Mouse (Mus musculus): ENCODE measurements around the gene Zzz3. TPM values are rescaled to one million over a fixed set of nuclear protein-coding genes. Genes with fewer than 3 reads are reported as not detected.

Gene Zzz3
- polyA plus RNA-seq, 1 experiment from 2014 or later = 68.6 TPM

DNA sequence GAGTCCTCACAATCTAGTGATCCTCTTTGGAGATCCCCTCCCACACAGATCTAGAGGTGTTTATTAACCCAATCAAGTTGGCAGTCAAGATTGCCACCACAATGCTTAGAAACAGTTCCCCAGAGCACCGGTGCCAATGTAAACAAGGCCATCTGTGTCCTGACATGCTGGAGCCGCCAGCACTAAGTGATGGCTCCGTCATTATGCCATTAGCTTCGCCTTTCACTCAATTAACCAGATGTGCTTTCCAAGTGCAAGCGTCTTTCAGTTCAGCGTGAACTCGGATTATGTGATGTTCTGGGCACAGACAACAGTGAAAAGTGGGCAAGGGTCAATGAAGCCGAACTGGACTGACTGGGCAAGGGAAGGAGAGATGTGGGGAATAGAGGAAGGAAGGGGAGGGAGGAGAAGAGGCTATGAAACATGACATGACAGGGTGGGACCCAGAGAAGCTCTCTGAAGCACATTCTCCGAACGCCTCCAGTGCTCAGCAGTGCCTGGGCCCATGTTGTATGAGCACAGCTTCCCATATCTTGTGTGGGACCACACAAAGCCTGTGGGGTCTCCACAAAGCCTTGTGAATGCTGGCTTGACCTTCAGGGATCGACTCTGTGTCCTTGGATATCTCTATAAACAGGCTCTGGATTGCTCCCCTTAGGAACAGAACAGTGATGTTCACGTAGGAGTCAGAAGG lies 99.5 kb downstream of the Zzz3 start:
- peaks cover 8% of the 10 kb centered on the region; the same call in 1 of the 2 replicates for H3K4me1 ChIP-seq (ENCODE audit: insufficient read depth)
- DNase-seq = peak; percentile 56
- H3K4me2 ChIP-seq = no peak overlapping the region
- H3K9me3 ChIP-seq (ENCODE audit: low read depth, low read length) = no peaks in the 10 kb centered on the region
- H3K27ac ChIP-seq (ENCODE audit: low read depth) = no peak overlapping the region
- no peak overlapping the region for H3K9ac ChIP-seq
- ATAC-seq (ENCODE audit: insufficient read depth) = peak; percentile 15; the same call in 1 of the 2 replicates
- H3K4me3 ChIP-seq (ENCODE audit: low read depth, low read length) = no peak overlapping the region
- H3K36me3 ChIP-seq (ENCODE audit: insufficient read depth) = no peaks in the 10 kb centered on the region
- TF ChIP-seq CTCF (IDR thresholded peaks at IDR 0.05; ENCODE audit: low read depth) = no peak
- no peaks in the 10 kb centered on the region for H3K27me3 ChIP-seq (ENCODE audit: insufficient read depth, low read length)
- 43% methylated on average over 12 of the region's 12 CpGs for WGBS

DNA sequence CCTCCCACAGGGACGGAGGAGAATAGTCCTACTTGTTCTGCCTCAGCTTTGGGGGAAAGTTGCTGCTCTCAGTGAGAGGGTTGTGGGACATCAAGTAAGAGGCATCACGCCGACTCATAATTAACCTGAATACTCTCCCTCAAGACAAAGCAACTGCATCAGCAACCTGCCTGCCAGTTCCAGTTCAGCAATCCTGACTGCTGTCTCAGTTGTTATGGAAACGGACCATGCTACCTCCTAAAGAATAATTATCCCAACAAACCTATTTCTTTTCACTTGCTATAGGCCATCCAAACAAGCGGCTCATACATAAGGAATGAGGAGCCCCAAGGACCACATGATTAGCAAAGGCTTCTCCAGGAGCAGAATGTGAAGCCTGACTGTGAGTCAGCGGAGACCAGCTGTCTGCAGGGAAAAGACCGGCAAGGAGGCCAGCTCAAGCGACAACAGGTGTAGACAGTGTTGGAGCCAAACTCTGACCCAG lies 100.2 kb downstream of the Zzz3 start:
- no peaks in the 10 kb centered on the region for H3K9me3 ChIP-seq (ENCODE audit: low read depth, low read length)
- H3K27me3 ChIP-seq (ENCODE audit: insufficient read depth, low read length) = no peaks in the 10 kb centered on the region
- 84% methylated on average over 8 of the region's 8 CpGs for WGBS
- H3K9ac ChIP-seq = no peak overlapping the region
- DNase-seq = no peak
- H3K36me3 ChIP-seq (ENCODE audit: insufficient read depth) = no peaks in the 10 kb centered on the region
- no peak overlapping the region for H3K4me2 ChIP-seq
- no peak overlapping the region for H3K4me3 ChIP-seq (ENCODE audit: low read depth, low read length)
- H3K4me1 ChIP-seq (ENCODE audit: insufficient read depth) = peaks cover 8% of the 10 kb centered on the region; the same call in 1 of the 2 replicates
- no peak for ATAC-seq (ENCODE audit: insufficient read depth)
- no peak for TF ChIP-seq CTCF (IDR thresholded peaks at IDR 0.05; ENCODE audit: low read depth)
- H3K27ac ChIP-seq (ENCODE audit: low read depth) = no peak overlapping the region

DNA sequence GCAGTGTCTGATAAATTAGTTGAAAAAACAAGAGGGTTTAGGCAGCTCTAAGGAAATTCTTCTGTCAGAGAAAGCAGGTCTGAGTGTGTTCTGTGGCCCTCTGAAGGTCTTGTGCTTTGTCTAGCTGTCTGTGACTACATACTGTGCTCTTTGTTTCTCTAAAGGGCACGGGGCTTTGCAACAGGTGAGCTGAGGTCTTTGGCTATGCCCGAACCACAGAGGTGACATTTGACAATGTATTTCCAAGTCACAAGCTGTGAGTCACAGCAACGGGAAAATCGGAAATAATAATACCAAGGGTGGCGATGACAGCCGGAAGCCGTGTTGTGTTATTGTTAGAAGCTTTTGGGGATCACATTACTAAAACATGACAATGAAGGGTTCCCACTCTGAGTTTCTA lies 101.8 kb downstream of the Zzz3 start:
- Histone ChIP-seq H3K4me3 (ENCODE audit: low read depth, low read length) (no peak overlapping the region), H3K27me3 (ENCODE audit: insufficient read depth, low read length) (no peaks in the 10 kb centered on the region), H3K27ac (ENCODE audit: low read depth) (no peak overlapping the region), H3K9ac (no peak overlapping the region), H3K4me2 (no peak overlapping the region), H3K4me1 (ENCODE audit: insufficient read depth) (peaks cover 8% of the 10 kb centered on the region; the same call in 1 of the 2 replicates), H3K36me3 (ENCODE audit: insufficient read depth) (no peaks in the 10 kb centered on the region), H3K9me3 (ENCODE audit: low read depth, low read length) (no peaks in the 10 kb centered on the region)
- 31% methylated on average over 7 of the region's 7 CpGs for WGBS
- ATAC-seq (ENCODE audit: insufficient read depth) (no peak), DNase-seq (no peak)
- no peak for TF ChIP-seq CTCF (IDR thresholded peaks at IDR 0.05; ENCODE audit: low read depth)

DNA sequence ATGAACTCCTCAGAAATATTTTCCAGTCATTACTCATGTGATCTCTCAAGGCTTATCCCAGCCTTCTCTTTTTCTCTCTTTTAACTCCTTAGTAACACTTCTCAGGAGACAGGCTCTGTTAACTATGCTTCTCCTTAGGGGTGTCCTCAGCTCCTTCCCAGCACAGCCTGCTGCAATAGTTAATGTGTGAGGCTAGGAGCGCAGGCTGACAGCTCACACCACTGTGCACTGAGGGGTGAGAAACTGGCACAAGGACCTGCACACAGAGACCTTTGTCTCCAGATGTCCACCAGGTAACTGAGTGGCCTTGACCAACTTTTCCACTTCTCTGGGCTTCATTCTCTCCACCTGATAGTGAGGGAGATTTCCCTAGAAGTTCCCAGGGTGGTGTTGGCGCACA lies 102.6 kb downstream of the Zzz3 start:
- no peak for ATAC-seq (ENCODE audit: insufficient read depth)
- Histone ChIP-seq H3K27ac (ENCODE audit: low read depth) (no peak overlapping the region), H3K4me3 (ENCODE audit: low read depth, low read length) (no peak overlapping the region), H3K36me3 (ENCODE audit: insufficient read depth) (no peaks in the 10 kb centered on the region), H3K9me3 (ENCODE audit: low read depth, low read length) (no peaks in the 10 kb centered on the region), H3K9ac (no peak overlapping the region), H3K27me3 (ENCODE audit: insufficient read depth, low read length) (no peaks in the 10 kb centered on the region), H3K4me2 (no peak overlapping the region), H3K4me1 (ENCODE audit: insufficient read depth) (peaks cover 8% of the 10 kb centered on the region; the same call in 1 of the 2 replicates)
- 66% methylated on average over 2 of the region's 2 CpGs for WGBS
- no peak for DNase-seq
- TF ChIP-seq CTCF (IDR thresholded peaks at IDR 0.05; ENCODE audit: low read depth) = no peak

DNA sequence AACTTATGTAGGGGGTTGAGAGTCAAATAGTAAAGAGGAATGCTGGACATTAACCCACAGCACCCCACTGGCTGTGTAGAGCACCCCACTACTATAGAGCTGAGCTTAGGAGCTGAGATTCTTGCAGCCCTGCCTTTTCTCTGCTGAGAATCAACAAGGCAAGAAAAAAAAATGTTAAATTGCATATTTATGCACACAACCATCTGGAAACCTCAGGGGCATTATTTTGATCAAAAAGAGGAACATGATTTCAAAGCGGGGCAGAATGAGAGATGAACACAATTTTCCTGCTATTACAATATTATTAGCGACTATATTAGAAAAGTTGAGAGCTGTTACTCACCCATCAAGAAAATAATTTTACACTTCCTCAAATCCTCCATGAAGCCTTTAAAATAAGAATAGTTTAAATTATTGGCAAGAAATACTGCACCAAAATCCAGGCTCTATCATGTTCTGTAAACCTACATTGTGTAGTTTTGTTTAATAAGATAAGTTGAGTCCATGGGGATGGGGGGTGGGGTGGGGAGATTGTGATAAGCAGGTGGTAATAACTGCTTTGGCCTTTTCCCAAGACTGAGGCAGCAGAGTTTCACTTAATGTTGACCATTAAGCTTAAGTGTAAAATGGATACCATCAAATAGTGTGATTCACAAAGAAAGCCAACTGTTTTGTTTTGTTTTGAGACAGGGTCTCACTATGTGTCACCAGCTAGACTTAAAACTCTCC lies 103.9 kb downstream of the Zzz3 start:
- Histone ChIP-seq H3K9me3 (ENCODE audit: low read depth, low read length) (no peaks in the 10 kb centered on the region), H3K4me2 (no peak overlapping the region), H3K36me3 (ENCODE audit: insufficient read depth) (no peaks in the 10 kb centered on the region), H3K9ac (no peak overlapping the region), H3K27me3 (ENCODE audit: insufficient read depth, low read length) (no peaks in the 10 kb centered on the region), H3K4me3 (ENCODE audit: low read depth, low read length) (no peak overlapping the region), H3K27ac (ENCODE audit: low read depth) (no peak overlapping the region), H3K4me1 (ENCODE audit: insufficient read depth) (peaks cover 8% of the 10 kb centered on the region; the same call in 1 of the 2 replicates)
- WGBS = 76% methylated on average over 2 of the region's 2 CpGs
- DNase-seq (no peak), ATAC-seq (ENCODE audit: insufficient read depth) (no peak)
- no peak for TF ChIP-seq CTCF (IDR thresholded peaks at IDR 0.05; ENCODE audit: low read depth)

DNA sequence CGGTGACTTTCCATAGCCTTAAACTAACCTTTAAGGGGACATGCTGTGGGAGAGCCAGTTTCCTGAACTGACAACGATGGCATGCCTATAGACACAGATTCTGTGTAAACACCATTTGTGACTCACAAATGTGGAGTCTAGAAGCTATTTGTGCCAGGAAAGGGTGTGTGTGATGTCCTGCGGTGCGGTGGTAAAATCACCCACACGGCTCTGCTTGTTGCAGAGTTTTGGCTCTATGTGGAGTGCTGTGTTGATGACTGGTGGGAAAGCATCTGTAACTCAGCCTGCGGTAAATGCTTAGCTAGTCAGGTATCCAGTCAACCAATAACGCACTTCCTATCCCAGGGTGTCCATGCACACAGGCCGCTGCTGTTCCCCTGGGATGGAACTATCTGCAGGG lies 112.6 kb downstream of the Zzz3 start:
- WGBS = 71% methylated on average over 8 of the region's 8 CpGs
- Histone ChIP-seq H3K36me3 (ENCODE audit: insufficient read depth) (no peaks in the 10 kb centered on the region), H3K4me3 (ENCODE audit: low read depth, low read length) (no peak overlapping the region), H3K9ac (no peak overlapping the region), H3K4me2 (no peak overlapping the region), H3K27me3 (ENCODE audit: insufficient read depth, low read length) (no peaks in the 10 kb centered on the region), H3K9me3 (ENCODE audit: low read depth, low read length) (no peaks in the 10 kb centered on the region), H3K4me1 (ENCODE audit: insufficient read depth) (no peaks in the 10 kb centered on the region), H3K27ac (ENCODE audit: low read depth) (no peak overlapping the region)
- ATAC-seq (ENCODE audit: insufficient read depth) (no peak), DNase-seq (no peak)
- no peak for TF ChIP-seq CTCF (IDR thresholded peaks at IDR 0.05; ENCODE audit: low read depth)

DNA sequence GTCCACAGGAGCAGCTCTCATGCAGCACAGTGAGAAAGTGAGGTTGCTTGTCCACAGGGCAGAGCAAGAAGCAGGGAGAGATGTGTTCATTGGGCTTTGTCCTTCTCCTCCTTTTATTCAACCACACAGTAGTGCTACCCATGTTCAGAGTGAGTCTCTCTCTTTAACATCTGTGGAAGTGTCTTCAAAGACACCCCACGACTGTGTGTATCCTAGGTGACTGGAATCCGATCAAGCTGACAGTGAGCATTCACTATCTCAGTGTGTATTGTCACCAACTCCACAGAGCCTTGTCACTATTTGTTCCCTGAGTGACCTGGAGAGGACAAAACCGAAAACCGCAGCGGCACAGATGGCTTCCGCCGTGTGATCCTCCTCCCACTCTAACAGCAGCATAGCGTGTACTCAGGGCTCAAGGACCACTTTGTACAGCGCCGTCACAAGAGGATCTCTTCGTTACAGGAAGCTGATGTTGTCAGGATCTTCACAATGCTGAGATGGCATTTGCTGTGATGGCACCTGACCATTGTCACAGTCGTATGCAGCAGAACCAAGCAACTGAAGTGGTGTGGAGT lies 113.2 kb downstream of the Zzz3 start:
- Histone ChIP-seq H3K27ac (ENCODE audit: low read depth) (no peak overlapping the region), H3K4me2 (no peak overlapping the region), H3K9ac (no peak overlapping the region), H3K4me3 (ENCODE audit: low read depth, low read length) (no peak overlapping the region), H3K9me3 (ENCODE audit: low read depth, low read length) (no peaks in the 10 kb centered on the region), H3K36me3 (ENCODE audit: insufficient read depth) (no peaks in the 10 kb centered on the region), H3K27me3 (ENCODE audit: insufficient read depth, low read length) (no peaks in the 10 kb centered on the region), H3K4me1 (ENCODE audit: insufficient read depth) (no peaks in the 10 kb centered on the region)
- no peak for DNase-seq
- 67% methylated on average over 12 of the region's 12 CpGs for WGBS
- TF ChIP-seq CTCF (IDR thresholded peaks at IDR 0.05; ENCODE audit: low read depth) = no peak
- no peak for ATAC-seq (ENCODE audit: insufficient read depth)
